Mouse (Mus musculus) ovary, postnatal 10 days (tissue): ENCODE measurements around the gene Upk3a.

ENCODE experiments used
- DNase-seq: peaks from one replicate; pipeline ENCODE4 v3.0.0; 2022; ENCODE audit warnings: low spot score

The Upk3a gene

DNA sequence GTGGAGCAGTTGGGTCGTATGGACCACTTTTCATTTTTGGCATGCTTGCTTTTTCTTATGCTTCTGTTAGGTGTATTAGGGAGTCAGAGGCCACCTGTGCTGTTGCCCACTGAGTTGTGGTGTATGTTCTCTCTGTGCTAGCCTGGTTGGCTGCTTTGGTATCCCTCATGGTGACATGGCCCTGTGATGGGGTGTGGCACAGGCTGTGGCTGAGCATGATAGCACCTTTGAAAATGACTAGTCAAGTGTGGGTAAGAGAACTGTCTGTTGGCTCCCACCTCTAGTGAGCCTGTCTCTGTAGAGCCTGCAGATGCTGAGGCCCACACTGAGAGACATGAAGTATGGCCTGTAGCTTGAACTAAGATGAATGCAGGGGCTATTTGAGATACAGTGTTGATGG is 32.8 kb downstream of the Upk3a start:
- DNase-seq = no peak

DNA sequence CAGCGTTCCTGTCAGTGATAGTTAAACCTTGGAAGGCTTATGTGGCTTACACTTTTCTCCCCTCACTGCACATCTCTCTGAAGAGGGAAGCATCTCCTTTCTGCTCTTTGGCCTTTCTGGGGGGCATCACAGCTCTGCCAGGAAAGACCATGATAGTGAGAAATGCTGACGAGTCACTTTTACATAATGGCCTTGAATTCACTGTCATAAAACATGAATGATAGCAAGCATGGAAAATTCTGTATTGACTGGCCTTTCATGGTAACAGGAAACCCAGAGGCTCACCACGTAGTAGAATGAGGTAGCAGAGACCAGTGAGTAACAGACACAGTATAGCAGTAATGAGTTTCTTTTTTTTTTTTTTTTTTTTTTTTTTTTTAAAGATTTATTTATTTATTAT is 37.2 kb downstream of the Upk3a start:
- no peak for DNase-seq

DNA sequence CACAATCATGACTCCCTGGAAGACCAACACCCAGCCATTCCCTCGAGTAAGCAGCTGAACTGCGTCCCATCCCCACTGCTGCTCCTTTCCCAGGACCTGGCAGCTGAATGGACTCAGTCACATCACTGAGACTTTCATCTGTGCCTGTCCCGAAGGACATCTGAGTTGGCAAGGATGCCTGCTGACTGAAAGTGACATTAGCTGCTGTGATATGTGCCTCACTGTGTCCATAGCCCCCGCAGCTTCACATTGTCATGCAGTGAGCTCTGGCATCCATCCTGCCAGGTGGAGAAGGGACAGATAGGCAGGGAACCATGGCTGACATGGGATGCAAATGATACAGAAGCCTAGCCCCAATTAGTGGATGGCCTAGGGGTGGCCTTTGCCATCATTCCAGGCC is 38.2 kb downstream of the Upk3a start:
- no peak for DNase-seq

DNA sequence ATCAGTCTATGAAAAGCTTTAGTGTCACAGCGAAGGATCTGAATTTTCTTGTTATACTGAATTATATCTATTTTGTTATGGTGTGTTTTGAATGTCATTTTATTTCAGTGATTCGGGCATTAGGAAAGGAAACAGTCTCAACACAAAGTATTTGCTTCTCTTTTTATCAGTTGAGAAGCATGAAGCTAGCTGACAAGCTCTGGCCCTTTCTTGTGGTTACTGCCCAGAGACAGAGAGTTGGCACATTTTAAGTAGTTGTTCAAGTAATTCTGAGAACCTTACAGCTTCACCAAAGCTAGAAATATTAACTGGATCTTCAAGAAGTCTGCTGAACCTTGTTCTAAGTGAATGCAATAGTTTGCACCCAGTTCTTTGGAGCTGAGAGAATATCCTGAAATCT is 46.5 kb downstream of the Upk3a start:
- DNase-seq = no peak

DNA sequence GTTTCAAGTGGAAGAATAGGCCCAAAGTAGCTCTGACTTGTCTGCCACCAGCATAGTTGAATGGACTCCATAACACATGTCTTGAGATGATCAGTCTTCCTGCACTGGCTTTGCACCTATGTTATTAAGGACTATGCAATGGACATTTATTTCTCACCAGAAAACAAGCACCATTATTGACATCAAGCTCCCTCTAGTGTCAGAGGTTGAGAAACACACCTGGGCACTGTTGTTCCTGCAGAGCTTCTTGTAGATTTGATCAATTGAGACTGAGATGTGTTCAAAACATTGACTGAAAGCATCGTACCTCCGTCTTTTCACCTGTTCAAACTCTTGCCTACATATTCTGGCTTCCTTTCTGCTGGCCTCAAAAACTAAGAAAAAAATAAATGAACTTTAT is 53.6 kb downstream of the Upk3a start:
- DNase-seq = no peak
